Mouse (Mus musculus) liver, embryonic 14.5 days (tissue): ENCODE measurements around the gene Ccnd1.
A peak's percentile ranks its signal among the peaks of the same experiment; 100 is the strongest.

Source experiments
- CTCF ChIP-seq: IDR thresholded peaks from 2 replicates; pipeline ENCODE4 v1.5.1; 2016; ENCODE audit warnings: antibody characterized with exemption, low read depth, control low read depth
- EP300 ChIP-seq: IDR thresholded peaks from 2 replicates; pipeline ENCODE4 v1.6.1; 2016; ENCODE audit warnings: antibody characterized with exemption, low read depth

GRCm38 (mm10) chr7:144887672-144888071, 52.1 kb downstream of the Ccnd1 start:
- TF ChIP-seq CTCF = peak; percentile 38
- TF ChIP-seq EP300 = no peak
